Mouse (Mus musculus) heart, postnatal 4 days (tissue): ENCODE data around the gene Eps8l3. TPM values are rescaled to one million over a fixed set of nuclear protein-coding genes. Genes with fewer than 3 reads are reported as not detected.
A peak's percentile ranks its signal among the peaks of the same experiment; 100 is the strongest.

Source experiments
- DNase-seq: peaks from one replicate; pipeline ENCODE4 v3.0.0; 2021
- total RNA-seq, 2 experiments: library from RNA; stranded (reverse); gene quantifications; 2 replicates each; pipeline ENCODE4 v1.2.3; 2021

Eps8l3 gene
- total RNA-seq, 2 experiments from 2014 or later: not detected

DNA sequence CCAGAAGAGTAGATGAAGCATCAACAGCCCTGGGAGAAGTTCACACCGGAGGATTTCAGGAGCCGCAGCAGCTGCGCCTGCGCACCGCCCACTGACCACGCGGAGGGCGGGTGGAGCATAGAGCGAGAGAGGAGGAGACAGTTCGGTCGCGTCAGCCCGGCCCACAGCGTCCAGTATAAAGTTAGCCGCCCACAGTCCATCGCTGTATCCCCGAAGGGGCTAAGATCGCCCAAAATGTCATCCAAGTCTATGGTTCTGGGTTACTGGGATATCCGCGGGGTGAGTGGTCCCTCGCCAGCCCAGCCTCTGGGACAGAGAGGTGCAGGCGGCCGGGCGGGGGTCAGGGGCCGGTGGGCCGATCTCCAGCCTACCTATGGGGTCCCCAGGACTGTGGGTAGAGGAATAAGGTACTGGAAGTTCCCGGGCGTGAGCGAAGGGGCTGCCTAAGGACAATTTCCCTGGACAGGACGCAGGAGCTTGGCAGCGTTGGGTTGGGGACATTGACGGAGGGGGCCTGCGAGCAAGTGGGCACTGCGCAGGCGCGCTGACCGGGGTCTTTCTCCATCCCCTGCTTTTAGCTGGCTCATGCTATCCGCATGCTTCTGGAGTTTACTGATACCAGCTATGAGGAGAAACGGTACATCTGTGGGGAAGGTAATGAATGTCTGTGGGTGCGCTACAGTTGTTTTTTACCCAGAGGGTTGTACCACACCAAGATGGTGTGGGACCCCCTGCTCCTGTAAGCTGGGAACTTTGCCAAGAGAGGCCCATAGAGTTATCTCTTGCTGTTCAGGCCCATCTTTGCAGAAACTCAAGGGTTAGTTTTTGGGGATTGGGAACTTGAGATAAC lies 18.9 kb downstream of the Eps8l3 start, which contains the start of gene Gstm5:
Gene Gstm5, plus strand, starts transcription at position 102 of the 850 bp plus-strand sequence.
- peak; percentile 87 for DNase-seq

DNA sequence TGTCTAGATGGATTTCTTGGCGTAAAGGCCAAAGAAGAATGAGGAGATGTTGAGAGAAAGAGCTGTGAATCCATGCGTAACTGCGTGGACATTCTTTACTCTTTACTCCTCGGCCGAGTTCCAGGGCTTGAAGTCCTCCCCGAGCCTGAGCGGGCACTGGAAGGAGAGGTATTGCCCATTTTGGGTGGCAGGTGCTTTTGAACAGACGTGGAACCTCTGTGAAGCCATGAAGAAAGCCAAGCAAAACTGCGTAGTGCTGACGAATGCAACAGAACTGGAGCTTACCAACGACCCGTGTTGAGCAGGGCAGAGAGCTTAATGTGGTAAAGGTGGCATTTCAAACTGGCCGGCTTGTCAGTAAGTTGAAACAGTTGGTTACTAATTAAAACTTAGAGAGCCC lies 21.7 kb downstream of the Eps8l3 start:
- DNase-seq: no peak

- no peak for DNase-seq
Measured at GRCm38 (mm10) chr3:107900955-107901673, 24.1 kb downstream of the Eps8l3 start.

- DNase-seq: no peak
Measured at GRCm38 (mm10) chr3:107905942-107906341, 28.9 kb downstream of the Eps8l3 start.

DNA sequence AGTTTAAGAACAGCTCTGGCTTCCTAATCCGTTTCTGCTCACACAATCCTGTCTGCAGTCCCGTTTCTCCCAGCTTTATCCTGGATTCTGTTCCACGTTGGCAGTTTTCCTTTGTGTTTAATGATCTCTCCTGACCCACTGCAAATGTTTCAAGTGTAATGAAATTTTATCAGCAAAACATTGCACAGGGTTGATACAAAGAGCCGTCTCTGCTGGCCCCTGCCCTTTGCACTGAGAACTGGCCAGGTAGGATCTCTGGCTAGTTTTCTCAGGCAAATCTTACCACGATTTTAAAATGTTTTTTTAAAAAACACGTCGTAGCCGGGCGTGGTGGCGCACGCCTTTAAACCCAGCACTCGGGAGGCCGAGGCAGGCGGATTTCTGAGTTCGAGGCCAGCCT lies 39.6 kb downstream of the Eps8l3 start:
- DNase-seq: no peak

GRCm38 (mm10) chr3:107917097-107917496 lies 40.1 kb downstream of the Eps8l3 start:
- DNase-seq: no peak

GRCm38 (mm10) chr3:107917783-107918408 lies 40.9 kb downstream of the Eps8l3 start:
- peak; percentile 71 for DNase-seq

- DNase-seq: no peak
Measured at GRCm38 (mm10) chr3:107920348-107920747, 43.3 kb downstream of the Eps8l3 start.

GRCm38 (mm10) chr3:107925335-107925734 lies 48.3 kb downstream of the Eps8l3 start:
- DNase-seq: no peak

GRCm38 (mm10) chr3:107927841-107928240 lies 50.8 kb downstream of the Eps8l3 start:
- no peak for DNase-seq

DNA sequence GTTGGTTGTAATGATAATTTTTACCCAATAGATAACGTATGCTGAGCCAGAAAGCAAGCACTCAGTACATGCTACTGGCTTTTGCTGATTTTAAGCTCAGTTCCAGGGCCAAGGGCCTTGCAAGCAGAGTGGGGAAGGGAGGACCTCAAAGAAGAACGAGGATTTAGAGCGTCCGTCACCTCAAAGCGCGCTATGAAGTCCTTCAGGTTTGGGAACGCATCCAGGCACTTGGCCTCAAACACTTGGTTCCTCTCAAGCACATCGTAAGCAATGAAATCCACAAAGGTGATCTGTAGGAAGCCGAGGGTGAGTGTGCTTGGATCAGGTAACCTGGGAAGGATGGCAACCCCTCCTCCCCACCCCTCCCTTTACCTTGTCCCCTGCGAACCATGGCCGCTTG lies 51.7 kb downstream of the Eps8l3 start:
- DNase-seq: no peak

- no peak for DNase-seq
Measured at GRCm38 (mm10) chr3:107929243-107929642, 52.2 kb downstream of the Eps8l3 start.

DNA sequence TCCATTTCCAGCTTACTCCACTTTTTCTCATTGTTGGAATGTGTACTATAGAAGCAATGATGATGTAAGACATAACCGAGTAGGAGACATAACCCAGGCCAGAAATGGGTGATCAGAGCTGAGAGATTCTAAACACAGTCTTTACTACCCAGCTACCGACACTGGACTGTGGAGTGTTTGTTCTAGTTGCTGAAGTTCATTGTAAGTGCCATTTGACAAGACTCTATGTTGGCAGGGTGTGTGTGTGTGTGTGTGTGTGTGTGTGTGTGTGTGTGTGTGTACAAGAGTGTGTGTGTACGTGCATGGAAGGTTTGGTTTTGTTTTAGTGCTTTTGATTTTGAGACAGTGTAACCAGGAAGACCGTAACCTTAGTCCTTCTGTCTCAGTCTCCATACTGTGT lies 52.7 kb downstream of the Eps8l3 start:
- DNase-seq: no peak

DNA sequence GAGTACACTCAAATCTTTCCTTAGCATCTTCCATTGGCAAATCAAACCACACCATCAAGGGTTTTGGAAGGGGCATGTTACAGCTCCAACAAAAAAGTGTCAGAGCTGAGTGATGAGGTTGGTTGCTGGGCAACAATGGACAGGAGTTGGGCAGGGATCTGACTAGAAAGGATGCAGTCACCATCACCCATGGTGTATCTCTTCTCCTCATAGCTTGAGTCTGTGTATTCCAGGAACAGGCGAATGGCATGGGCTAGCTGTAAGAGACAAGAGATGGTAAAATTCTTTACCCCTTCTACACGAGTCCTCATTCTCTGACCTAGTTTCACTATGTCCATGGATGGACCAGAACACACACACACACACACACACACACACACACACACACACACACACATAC lies 54.1 kb downstream of the Eps8l3 start:
- DNase-seq: no peak

- peak; percentile 99 for DNase-seq
Measured at GRCm38 (mm10) chr3:107931670-107932069, 54.6 kb downstream of the Eps8l3 start, which contains the start of gene Gstm7. TSS of gene Gstm7 (minus strand) at chr3:107931817.

GRCm38 (mm10) chr3:107932128-107932527 lies 55.1 kb downstream of the Eps8l3 start:
- no peak for DNase-seq

DNA sequence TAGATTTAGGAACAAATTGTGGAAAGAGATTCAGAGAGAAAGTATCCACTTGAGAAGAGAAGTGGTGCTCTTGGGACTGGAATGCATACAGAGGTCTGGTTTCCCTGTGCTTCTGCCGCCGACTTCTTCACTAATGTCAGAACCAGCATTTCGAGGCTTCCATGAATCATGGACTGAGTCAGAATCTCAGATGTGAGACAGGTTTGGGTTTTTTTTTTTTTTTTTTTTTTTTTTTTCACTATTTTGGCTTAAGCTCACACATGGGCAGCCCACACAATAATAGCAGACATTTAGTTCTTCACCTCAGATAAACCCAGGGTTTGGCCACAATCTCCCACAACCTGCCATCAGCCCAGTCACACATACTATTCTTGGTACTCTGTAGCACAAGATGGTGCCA lies 58.2 kb downstream of the Eps8l3 start:
- DNase-seq: no peak

DNA sequence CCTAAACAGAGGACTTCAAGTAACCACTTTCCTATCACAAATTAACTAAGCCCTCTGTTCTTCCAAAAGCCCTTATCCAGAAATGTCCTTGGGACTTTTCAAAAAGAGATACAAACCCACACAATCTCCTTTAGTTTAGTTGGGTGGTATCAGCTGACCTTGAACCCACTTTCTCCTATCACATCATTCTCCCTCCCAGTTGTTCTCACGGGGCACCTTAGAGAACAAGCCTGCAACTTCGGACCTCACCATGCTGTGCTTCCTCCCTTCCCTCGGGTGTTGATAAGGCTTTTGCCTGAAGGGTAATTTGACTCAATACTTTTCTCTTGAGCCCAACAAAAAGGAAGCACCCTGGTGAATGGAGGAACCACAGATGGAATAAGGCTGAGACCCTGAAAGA lies 58.9 kb downstream of the Eps8l3 start:
- DNase-seq: no peak

DNA sequence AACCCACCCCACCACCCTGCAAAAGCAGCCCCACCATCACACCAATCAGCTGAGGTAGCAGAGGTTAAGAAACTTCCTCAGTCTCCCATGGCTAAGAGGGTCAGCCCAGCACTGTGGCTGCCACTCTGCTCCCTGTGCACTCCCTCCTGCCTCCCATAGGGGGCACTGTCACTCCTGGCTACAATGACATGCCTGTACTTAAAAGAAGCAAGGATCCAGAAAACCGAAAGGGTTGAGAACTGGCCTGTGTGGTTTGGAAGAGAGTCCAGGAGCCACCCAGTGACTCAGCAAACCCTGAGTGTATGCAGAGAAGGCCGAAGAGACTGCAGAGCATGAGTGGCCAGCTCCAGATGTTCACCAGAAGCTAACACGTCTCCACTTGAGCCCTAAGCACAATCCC lies 62.4 kb downstream of the Eps8l3 start:
- peak; percentile 81 for DNase-seq

- DNase-seq: no peak
Measured at GRCm38 (mm10) chr3:107939830-107940229, 62.8 kb downstream of the Eps8l3 start.

- no peak for DNase-seq
Measured at GRCm38 (mm10) chr3:107940524-107940923, 63.5 kb downstream of the Eps8l3 start.

GRCm38 (mm10) chr3:107941261-107941660 lies 64.2 kb downstream of the Eps8l3 start:
- DNase-seq: no peak
